Mouse (Mus musculus): ENCODE data around the gene Gm49394. TPM values are rescaled to one million over a fixed set of nuclear protein-coding genes. Genes with fewer than 3 reads are reported as not detected.

Gene Gm49394
- polyA plus RNA-seq, 1 experiment from 2014 or later, result not detected

GRCm38 (mm10) chr7:142622180-142622579, 47.6 kb downstream of the Gm49394 start:
- DNase-seq (ENCODE audit: low spot score), result no peak
- no peaks in the 10 kb centered on the region for H3K4me1 ChIP-seq (ENCODE audit: control insufficient read depth, insufficient read depth, low read length)
- no peak overlapping the region for H3K4me3 ChIP-seq (ENCODE audit: low read depth, low read length)
- H3K36me3 ChIP-seq (ENCODE audit: control insufficient read depth, insufficient read depth, low read length), result no peaks in the 10 kb centered on the region
- no peak overlapping the region for H3K9ac ChIP-seq (ENCODE audit: low read length)
- no peak overlapping the region for H3K27ac ChIP-seq (replicated peaks; ENCODE audit: low read depth, low read length)
- no peaks in the 10 kb centered on the region for H3K27me3 ChIP-seq (ENCODE audit: control insufficient read depth, insufficient read depth, low read length)
- no peak overlapping the region for H3K4me2 ChIP-seq (ENCODE audit: low read depth, severe bottlenecking)
- H3K9me3 ChIP-seq (ENCODE audit: control insufficient read depth, low read length), result no peaks in the 10 kb centered on the region
- ATAC-seq (ENCODE audit: insufficient number of reproducible peaks, low FRiP score, low TSS enrichment, low read depth), result no peak
- 77% methylated on average over 4 of the region's 4 CpGs for WGBS

DNA sequence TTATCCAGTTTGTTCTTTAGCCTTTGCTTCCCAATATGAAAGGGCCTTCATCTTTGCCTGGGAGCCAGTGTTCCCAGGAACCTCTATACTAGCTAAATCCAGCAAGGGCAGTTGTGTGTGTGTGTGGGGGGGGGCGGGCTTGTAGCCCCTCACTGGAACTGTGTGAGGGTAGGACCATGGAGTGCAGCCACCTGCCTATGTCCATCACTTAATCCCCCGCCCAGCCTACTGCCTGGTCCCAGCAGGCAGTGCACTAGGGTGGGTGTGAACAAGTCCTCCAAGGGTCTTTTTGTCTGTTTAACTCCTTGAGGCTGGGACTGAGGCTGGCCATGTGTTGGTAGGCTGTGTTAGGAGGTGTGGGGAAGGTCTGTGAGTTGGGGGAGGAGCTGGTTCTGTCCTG, 56.7 kb downstream of the Gm49394 start:
- H3K4me1 ChIP-seq (ENCODE audit: control insufficient read depth, insufficient read depth, low read length), result peaks cover 22% of the 10 kb centered on the region
- no peak overlapping the region for H3K27ac ChIP-seq (replicated peaks; ENCODE audit: low read depth, low read length)
- H3K4me3 ChIP-seq (ENCODE audit: low read depth, low read length), result no peak overlapping the region
- no peaks in the 10 kb centered on the region for H3K9me3 ChIP-seq (ENCODE audit: control insufficient read depth, low read length)
- DNase-seq (ENCODE audit: low spot score) (no peak), ATAC-seq (ENCODE audit: insufficient number of reproducible peaks, low FRiP score, low TSS enrichment, low read depth) (0 out of 2 replicates have a peak, but pooled peaks have one; percentile 5)
- 65% methylated on average over 2 of the region's 2 CpGs for WGBS
- no peak overlapping the region for H3K9ac ChIP-seq (ENCODE audit: low read length)
- H3K27me3 ChIP-seq (ENCODE audit: control insufficient read depth, insufficient read depth, low read length), result no peaks in the 10 kb centered on the region
- no peaks in the 10 kb centered on the region for H3K36me3 ChIP-seq (ENCODE audit: control insufficient read depth, insufficient read depth, low read length)
- H3K4me2 ChIP-seq (ENCODE audit: low read depth, severe bottlenecking), result no peak overlapping the region

DNA sequence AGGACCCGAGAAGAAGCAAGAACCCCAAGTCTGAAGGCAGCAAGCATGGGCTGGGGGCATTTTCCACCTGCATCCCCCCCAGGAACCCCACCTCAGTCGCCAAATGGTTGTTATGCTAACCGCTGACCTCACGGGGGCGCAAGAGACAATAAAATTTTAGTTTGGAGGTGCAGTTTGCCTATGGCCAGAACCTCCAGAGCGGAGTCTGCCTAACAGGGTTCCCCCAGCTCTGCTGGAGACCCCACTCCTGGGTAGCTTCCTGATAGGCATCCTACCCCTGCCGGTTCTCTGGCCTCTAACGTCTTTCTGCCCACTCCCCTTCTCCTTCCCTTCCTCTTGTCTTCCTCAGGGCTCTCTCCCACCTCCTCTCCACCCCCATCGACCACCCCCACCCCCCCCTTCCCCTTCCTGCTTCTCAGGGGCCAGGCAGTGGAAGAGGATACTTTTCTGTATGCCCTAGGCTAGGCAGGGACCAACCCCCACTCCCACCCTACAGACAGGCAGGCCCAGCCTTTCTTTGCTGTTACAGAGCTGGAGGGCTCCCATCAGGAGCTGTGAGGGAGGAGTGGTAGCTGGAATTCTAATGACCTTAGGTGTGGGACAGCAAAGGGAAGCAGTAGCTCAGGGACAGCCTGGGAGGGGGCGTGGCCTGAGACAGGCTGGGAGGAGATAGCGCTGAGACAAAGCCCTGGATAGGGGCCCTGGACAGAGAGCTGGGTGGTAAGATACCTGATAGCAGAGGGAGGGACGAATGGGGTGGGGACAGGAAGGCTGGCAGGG, 58.9 kb downstream of the Gm49394 start:
- Histone ChIP-seq H3K9ac (ENCODE audit: low read length) (peak overlapping the region; percentile 45), H3K27ac (replicated peaks; ENCODE audit: low read depth, low read length) (peak overlapping the region; percentile 95), H3K4me3 (ENCODE audit: low read depth, low read length) (no peak overlapping the region), H3K27me3 (ENCODE audit: control insufficient read depth, insufficient read depth, low read length) (no peaks in the 10 kb centered on the region), H3K4me2 (ENCODE audit: low read depth, severe bottlenecking) (peak overlapping the region; percentile 39), H3K36me3 (ENCODE audit: control insufficient read depth, insufficient read depth, low read length) (no peaks in the 10 kb centered on the region), H3K4me1 (ENCODE audit: control insufficient read depth, insufficient read depth, low read length) (peaks cover 22% of the 10 kb centered on the region), H3K9me3 (ENCODE audit: control insufficient read depth, low read length) (no peaks in the 10 kb centered on the region)
- DNase-seq (ENCODE audit: low spot score) (peak; percentile 90), ATAC-seq (ENCODE audit: insufficient number of reproducible peaks, low FRiP score, low TSS enrichment, low read depth) (peak; percentile 88)
- under 1% methylated on average over 12 of the region's 12 CpGs for WGBS

DNA sequence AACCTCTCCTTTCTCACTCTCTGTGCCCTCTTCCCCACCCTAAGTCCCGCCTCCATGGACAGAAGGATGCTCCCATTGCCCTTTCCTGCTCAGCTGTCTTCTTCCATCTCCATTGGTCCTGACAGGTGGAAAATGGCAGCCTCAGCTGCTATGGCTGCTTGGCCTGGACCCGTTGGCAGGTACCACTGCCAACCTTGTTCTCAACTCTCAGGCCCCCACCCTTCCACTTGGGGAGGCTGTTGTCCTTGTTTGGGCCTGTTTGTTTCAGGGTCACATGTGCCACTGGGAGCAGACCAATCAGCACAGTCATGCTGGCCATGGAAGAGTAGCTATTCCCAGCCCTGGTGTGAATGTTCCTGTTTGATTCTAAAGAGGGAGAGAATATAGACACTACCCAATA, 68.8 kb downstream of the Gm49394 start:
- H3K9ac ChIP-seq (ENCODE audit: low read length), result no peak overlapping the region
- H3K4me1 ChIP-seq (ENCODE audit: control insufficient read depth, insufficient read depth, low read length), result peaks cover 9% of the 10 kb centered on the region
- H3K36me3 ChIP-seq (ENCODE audit: control insufficient read depth, insufficient read depth, low read length), result no peaks in the 10 kb centered on the region
- H3K4me2 ChIP-seq (ENCODE audit: low read depth, severe bottlenecking), result no peak overlapping the region
- no peak for ATAC-seq (ENCODE audit: insufficient number of reproducible peaks, low FRiP score, low TSS enrichment, low read depth)
- DNase-seq (ENCODE audit: low spot score), result no peak
- no peak overlapping the region for H3K27ac ChIP-seq (replicated peaks; ENCODE audit: low read depth, low read length)
- H3K27me3 ChIP-seq (ENCODE audit: control insufficient read depth, insufficient read depth, low read length), result no peaks in the 10 kb centered on the region
- no peak overlapping the region for H3K4me3 ChIP-seq (ENCODE audit: low read depth, low read length)
- no peaks in the 10 kb centered on the region for H3K9me3 ChIP-seq (ENCODE audit: control insufficient read depth, low read length)
- 98% methylated on average over 2 of the region's 2 CpGs for WGBS

MicroRNAs encoded within 50 kb of the gene (microRNA counts, 519-probe panel; counts per million panel counts)
- 3,474 counts per million, percentile 46 among the panel's probes with 10 or more counts for microRNA mmu-miR-483

Small RNAs within 50 kb of the gene (microRNA-seq; reads per million reads assigned to microRNA genes)
- gene Mir483, result 7,237 reads per million, percentile 93 among the genes with 10 or more reads in this experiment

Other genes starting within 250 kb of the Gm49394 start
- 0.62 TPM in 1 of 2 replicates, not detected in the other for gene Syt8, start 235.1 kb downstream of the Gm49394 start, polyA plus RNA-seq (2014; fragmentation: Nextera tagmentation; extraction: Ambion mirVana)
- 7.0 and 10.3 TPM in 2 replicates for gene Tnni2, start 228.1 kb downstream of the Gm49394 start, polyA plus RNA-seq (2014; fragmentation: Nextera tagmentation; extraction: Ambion mirVana)
- 22.8 and 23.3 TPM in 2 replicates for gene Lsp1, start 209.1 kb downstream of the Gm49394 start, polyA plus RNA-seq (2014; fragmentation: Nextera tagmentation; extraction: Ambion mirVana)
- gene Tnnt3, start 171.1 kb downstream of the Gm49394 start, polyA plus RNA-seq (2014; fragmentation: Nextera tagmentation; extraction: Ambion mirVana), result 8.0 and 10.8 TPM in 2 replicates
- gene Mrpl23, start 137.3 kb downstream of the Gm49394 start, polyA plus RNA-seq (2014; fragmentation: Nextera tagmentation; extraction: Ambion mirVana), result 17.8 and 19.7 TPM in 2 replicates
- gene Igf2, start 3.1 kb downstream of the Gm49394 start, polyA plus RNA-seq (2014; fragmentation: Nextera tagmentation; extraction: Ambion mirVana), result 852 and 881 TPM in 2 replicates
- not detected in 2 replicates for gene Ins2, start 73.4 kb upstream of the Gm49394 start, polyA plus RNA-seq (2014; fragmentation: Nextera tagmentation; extraction: Ambion mirVana)